ENCODE assay signal across 21 mouse cellular contexts in the genomic region with DNA sequence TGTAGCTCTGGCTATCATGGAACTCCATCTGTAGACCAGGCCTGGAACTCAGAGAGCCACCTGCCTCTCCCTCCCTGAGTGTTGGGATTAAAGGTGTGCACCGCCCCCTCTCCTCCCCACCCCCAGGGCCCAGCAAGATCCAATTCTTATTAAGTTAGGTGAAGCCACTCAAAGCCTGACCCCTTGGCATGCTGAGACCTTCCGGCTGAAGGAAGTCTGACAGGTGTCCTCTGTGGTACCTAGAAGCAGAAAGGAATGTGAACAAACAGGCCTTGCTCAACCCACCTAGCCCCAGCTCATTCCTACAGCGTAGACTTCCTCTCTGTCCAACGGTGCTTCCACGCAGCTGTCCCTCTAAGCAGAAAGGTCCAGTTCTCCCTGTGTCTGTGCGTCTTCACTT. TPM values are rescaled to one million over a fixed set of nuclear protein-coding genes. Genes with fewer than 3 reads are reported as not detected.
DNase-seq lines count a peak whose midpoint lies in the region; ATAC-seq and TF ChIP-seq lines count a peak whose summit lies in the region.
"Had no signal": no experiment of that assay in that cellular context is flagged by ENCODE, and none has a peak within 500 bp of the region (broad histone marks: within the 10 kb centered on the region; RNA-seq: fewer than 3 reads in every experiment).

No protein-coding gene starts in this region.

- H3K9ac ChIP-seq in hindbrain, embryonic 14.5 days = no peak overlapping the region
- no peak overlapping the region for H3K9ac ChIP-seq in lung, embryonic 15.5 days
- no peak overlapping the region for H3K9ac ChIP-seq in lung, postnatal 0 days (replicated peaks; ENCODE audit: low read depth)
- H3K9ac ChIP-seq: forebrain, embryonic 15.5 days; heart, embryonic 13.5 days; hindbrain, embryonic 12.5 days had no signal

- H3K4me1 ChIP-seq in hindbrain, embryonic 10.5 days (replicated peaks) = peaks cover 32% of the 10 kb centered on the region
- no peaks in the 10 kb centered on the region for H3K4me1 ChIP-seq in hindbrain, embryonic 14.5 days (replicated peaks; ENCODE audit: control insufficient read depth, insufficient read depth, low read length)
- peaks cover 5% of the 10 kb centered on the region for H3K4me1 ChIP-seq in lung, embryonic 15.5 days
- H3K4me1 ChIP-seq in embryonic facial prominence, embryonic 10.5 days = peaks cover 16% of the 10 kb centered on the region
- H3K4me1 ChIP-seq in lung, postnatal 0 days (ENCODE audit: insufficient read depth, low read depth, low read length) = no peaks in the 10 kb centered on the region
- H3K4me1 ChIP-seq: forebrain, embryonic 15.5 days had no signal

- 77% methylated on average over 6 of the region's 6 CpGs for WGBS in hindbrain, embryonic 10.5 days
- 85% methylated on average over 6 of the region's 6 CpGs for WGBS in hindbrain, embryonic 14.5 days
- 59% methylated on average over 6 of the region's 6 CpGs for WGBS in lung, embryonic 15.5 days
- 80% methylated on average over 6 of the region's 6 CpGs for WGBS in embryonic facial prominence, embryonic 10.5 days
- WGBS in lung, postnatal 0 days = 61% methylated on average over 6 of the region's 6 CpGs

- no peak for TF ChIP-seq CTCF in lung, postnatal 0 days (IDR thresholded peaks at IDR 0.05)

- no peak for ATAC-seq in hindbrain, embryonic 14.5 days (ENCODE audit: low FRiP score)
- ATAC-seq in lung, embryonic 15.5 days (ENCODE audit: borderline replicate concordance, extremely low read depth, low FRiP score, low TSS enrichment) = peak; percentile 67
- peak; percentile 78 for ATAC-seq in lung, postnatal 0 days
- ATAC-seq in megakaryocyte progenitor cell, adult 5-6 weeks (replicated peaks; ENCODE audit: poor library complexity) = no peak
- ATAC-seq: activated CD4-positive, CD25-positive, alpha-beta regulatory T cell, adult 4 months; forebrain, embryonic 15.5 days; hindbrain, postnatal 0 days; Patski had no signal

- H3K9me3 ChIP-seq in hindbrain, embryonic 10.5 days = peaks cover 7% of the 10 kb centered on the region; the same call in 1 of the 2 replicates
- H3K9me3 ChIP-seq in hindbrain, embryonic 14.5 days (ENCODE audit: control insufficient read depth, low read length) = no peaks in the 10 kb centered on the region
- H3K9me3 ChIP-seq in lung, embryonic 15.5 days = no peaks in the 10 kb centered on the region
- H3K9me3 ChIP-seq in embryonic facial prominence, embryonic 10.5 days = no peaks in the 10 kb centered on the region
- H3K9me3 ChIP-seq in lung, postnatal 0 days (ENCODE audit: low read length) = no peaks in the 10 kb centered on the region
- H3K9me3 ChIP-seq: forebrain, embryonic 15.5 days; hindbrain, embryonic 12.5 days had no signal

- TF ChIP-seq EP300 in lung, postnatal 0 days (IDR thresholded peaks at IDR 0.05) = no peak

- H3K36me3 ChIP-seq in hindbrain, embryonic 10.5 days = no peaks in the 10 kb centered on the region
- no peaks in the 10 kb centered on the region for H3K36me3 ChIP-seq in hindbrain, embryonic 14.5 days (replicated peaks; ENCODE audit: control insufficient read depth, insufficient read depth)
- H3K36me3 ChIP-seq in lung, embryonic 15.5 days = no peaks in the 10 kb centered on the region
- H3K36me3 ChIP-seq in embryonic facial prominence, embryonic 10.5 days (replicated peaks) = no peaks in the 10 kb centered on the region
- no peaks in the 10 kb centered on the region for H3K36me3 ChIP-seq in lung, postnatal 0 days (ENCODE audit: insufficient read depth, low read length)
- H3K36me3 ChIP-seq: forebrain, embryonic 15.5 days; heart, embryonic 13.5 days; hindbrain, embryonic 12.5 days had no signal

- peak overlapping the region; percentile 71 for H3K27ac ChIP-seq in hindbrain, embryonic 10.5 days
- H3K27ac ChIP-seq in hindbrain, embryonic 14.5 days = no peak overlapping the region
- H3K27ac ChIP-seq in lung, embryonic 15.5 days = 0 out of 2 replicates have a peak overlapping the region, but pooled peaks have one; percentile 8
- H3K27ac ChIP-seq in embryonic facial prominence, embryonic 10.5 days (replicated peaks) = no peak overlapping the region
- H3K27ac ChIP-seq in lung, postnatal 0 days (ENCODE audit: low read length) = no peak overlapping the region
- H3K27ac ChIP-seq: forebrain, embryonic 15.5 days; heart, embryonic 13.5 days; hindbrain, embryonic 12.5 days; hindbrain, postnatal 0 days had no signal

- no peak overlapping the region for H3K4me2 ChIP-seq in hindbrain, embryonic 14.5 days (replicated peaks)
- no peak overlapping the region for H3K4me2 ChIP-seq in lung, embryonic 15.5 days
- no peak overlapping the region for H3K4me2 ChIP-seq in lung, postnatal 0 days (replicated peaks; ENCODE audit: low read depth, low read length)
- H3K4me2 ChIP-seq: forebrain, embryonic 15.5 days; heart, embryonic 13.5 days; hindbrain, embryonic 12.5 days had no signal

- H3K27me3 ChIP-seq in hindbrain, embryonic 10.5 days (ENCODE audit: insufficient read depth, poor library complexity, severe bottlenecking) = no peaks in the 10 kb centered on the region; the same call in 1 of the 2 replicates
- no peaks in the 10 kb centered on the region for H3K27me3 ChIP-seq in hindbrain, embryonic 14.5 days (ENCODE audit: control insufficient read depth, insufficient read depth, low read length)
- H3K27me3 ChIP-seq in lung, embryonic 15.5 days = no peaks in the 10 kb centered on the region
- H3K27me3 ChIP-seq in embryonic facial prominence, embryonic 10.5 days (replicated peaks; ENCODE audit: low read depth, poor library complexity, severe bottlenecking) = no peaks in the 10 kb centered on the region
- H3K27me3 ChIP-seq in lung, postnatal 0 days (replicated peaks; ENCODE audit: insufficient read depth, low read length) = no peaks in the 10 kb centered on the region
- H3K27me3 ChIP-seq: forebrain, embryonic 15.5 days; heart, embryonic 13.5 days; hindbrain, embryonic 12.5 days; Patski had no signal

- no peak for DNase-seq in hindbrain, embryonic 10.5 days (ENCODE audit: low spot score)
- no peak for DNase-seq in hindbrain, embryonic 14.5 days (ENCODE audit: low spot score)
- DNase-seq in lung, postnatal 10 days = no peak
- DNase-seq in embryonic facial prominence, embryonic 10.5 days (ENCODE audit: low spot score) = peak; percentile 18
- peak; percentile 60 for DNase-seq in lung, postnatal 0 days (ENCODE audit: low spot score)
- DNase-seq in gastrocnemius, adult 8-10 months (ENCODE audit: low spot score in 2 of 2) = no peak
- DNase-seq: adrenal gland, postnatal 14 days; cerebellum, adult 11-12 months; cerebellum, adult 9-10 months; cerebellum, postnatal 36 days; gastrocnemius, postnatal 25 days; heart, adult 11 months; heart, postnatal 36 days had no signal

- no peak overlapping the region for H3K4me3 ChIP-seq in hindbrain, embryonic 10.5 days
- no peak overlapping the region for H3K4me3 ChIP-seq in hindbrain, embryonic 14.5 days (replicated peaks; ENCODE audit: low read length)
- no peak overlapping the region for H3K4me3 ChIP-seq in lung, embryonic 15.5 days
- no peak overlapping the region for H3K4me3 ChIP-seq in embryonic facial prominence, embryonic 10.5 days
- H3K4me3 ChIP-seq in lung, postnatal 0 days (ENCODE audit: low read depth, low read length) = no peak overlapping the region
- H3K4me3 ChIP-seq: forebrain, embryonic 15.5 days; heart, embryonic 13.5 days; hindbrain, embryonic 12.5 days had no signal

RNA-seq across cellular contexts. Expression of gene A630001G21Rik, which starts 37.5 kb away (rescaled TPM):
- 1.3 and 1.4 TPM in 2 replicates for polyA plus RNA-seq in hindbrain, embryonic 10.5 days (2016; fragmentation: Nextera tagmentation; extraction: Ambion mirVana)
- polyA plus RNA-seq in hindbrain, embryonic 14.5 days (2014; fragmentation: Nextera tagmentation; extraction: Ambion mirVana) = 0.19 and 0.27 TPM in 2 replicates
- 1.2 and 1.5 TPM in 2 replicates for polyA plus RNA-seq in lung, embryonic 15.5 days (2015; fragmentation: Nextera tagmentation; extraction: Ambion mirVana)
- polyA plus RNA-seq in embryonic facial prominence, embryonic 10.5 days (2016; fragmentation: Nextera tagmentation; extraction: Ambion mirVana) = 0.59 and 0.92 TPM in 2 replicates
- 1.5 and 1.8 TPM in 2 replicates for polyA plus RNA-seq in lung, postnatal 0 days (2015; fragmentation: Nextera tagmentation; extraction: Ambion mirVana)
- total RNA-seq in gastrocnemius, adult 8-10 months (2022) = not detected
- total RNA-seq in megakaryocyte progenitor cell, adult 5-6 weeks (2015) = 81.4 and 86.3 TPM in 2 replicates
- 57.5 and 65.8 TPM in 2 replicates for total RNA-seq in megakaryocyte progenitor cell, adult 5-6 weeks (2017)
- total RNA-seq: hindbrain, postnatal 0 days had no signal

RNA-seq across cellular contexts. Expression of gene Cab39, which starts 52.3 kb away (rescaled TPM):
- polyA plus RNA-seq in hindbrain, embryonic 10.5 days (2016; fragmentation: Nextera tagmentation; extraction: Ambion mirVana) = 41.7 and 43.1 TPM in 2 replicates
- polyA plus RNA-seq in hindbrain, embryonic 14.5 days (2014; fragmentation: Nextera tagmentation; extraction: Ambion mirVana) = 77.8 and 91.9 TPM in 2 replicates
- 28.9 and 29.3 TPM in 2 replicates for polyA plus RNA-seq in lung, embryonic 15.5 days (2015; fragmentation: Nextera tagmentation; extraction: Ambion mirVana)
- polyA plus RNA-seq in embryonic facial prominence, embryonic 10.5 days (2016; fragmentation: Nextera tagmentation; extraction: Ambion mirVana) = 33.6 and 34.2 TPM in 2 replicates
- 37.3 and 37.7 TPM in 2 replicates for polyA plus RNA-seq in lung, postnatal 0 days (2015; fragmentation: Nextera tagmentation; extraction: Ambion mirVana)
- 100 to 1,000 TPM; 177 to 206 (median 195) TPM for total RNA-seq in gastrocnemius, adult 8-10 months (2022)
- total RNA-seq in megakaryocyte progenitor cell, adult 5-6 weeks (2015) = 83.1 and 84.9 TPM in 2 replicates
- total RNA-seq in megakaryocyte progenitor cell, adult 5-6 weeks (2017) = 122 and 126 TPM in 2 replicates

Comparison
In these comparisons a context has a peak if more than half of its experiments do, and no peak if none do; other contexts are left out.
1. DNase-seq: peak in embryonic facial prominence, embryonic 10.5 days (single experiment) and lung, postnatal 0 days (single experiment); none in hindbrain, embryonic 10.5 days (single experiment), hindbrain, embryonic 14.5 days (single experiment), lung, postnatal 10 days (single experiment) and gastrocnemius, adult 8-10 months (0 of 2).
2. H3K27ac ChIP-seq: peak in hindbrain, embryonic 10.5 days (single experiment) and lung, embryonic 15.5 days (single experiment); none in hindbrain, embryonic 14.5 days (single experiment), embryonic facial prominence, embryonic 10.5 days (single experiment) and lung, postnatal 0 days (single experiment).
3. ATAC-seq: peak in lung, embryonic 15.5 days (single experiment) and lung, postnatal 0 days (single experiment); none in hindbrain, embryonic 14.5 days (single experiment) and megakaryocyte progenitor cell, adult 5-6 weeks (single experiment).